Mouse (Mus musculus): ENCODE data around the gene Smg1. TPM values are rescaled to one million over a fixed set of nuclear protein-coding genes. Genes with fewer than 3 reads are reported as not detected.
A peak's percentile ranks its signal among the peaks of the same experiment; 100 is the strongest.

Smg1 gene
- polyA plus RNA-seq, 1 experiment from 2014 or later = 16.9 TPM

DNA sequence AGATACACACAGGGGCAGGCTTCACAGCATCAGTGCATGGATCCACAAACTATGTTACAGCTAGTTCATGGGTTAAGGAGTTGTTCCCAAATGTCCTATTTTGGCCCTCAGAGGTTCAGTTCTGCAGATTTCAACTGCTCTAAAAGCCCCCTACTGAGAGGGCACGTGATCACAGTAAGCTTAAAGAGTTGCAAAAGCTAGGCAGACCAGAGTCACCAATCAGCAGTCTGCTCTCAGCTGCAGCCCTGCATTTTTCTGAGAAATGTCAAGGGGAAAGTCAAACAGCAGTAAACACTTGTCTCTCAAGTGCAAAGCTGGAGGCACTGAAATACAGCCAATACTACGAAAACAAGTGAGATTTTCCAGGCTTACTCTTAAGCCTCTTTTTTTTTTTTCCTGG, 124.3 kb downstream of the Smg1 start:
- Histone ChIP-seq H3K4me3 (ENCODE audit: low read length) (no peak overlapping the region), H3K27ac (ENCODE audit: low read depth, low read length) (no peak overlapping the region), H3K9me3 (ENCODE audit: control insufficient read depth, low read length) (no peaks in the 10 kb centered on the region), H3K36me3 (ENCODE audit: control insufficient read depth, insufficient read depth, low read length) (peaks cover 30% of the 10 kb centered on the region), H3K27me3 (replicated peaks; ENCODE audit: control insufficient read depth, insufficient read depth, low read length) (no peaks in the 10 kb centered on the region), H3K9ac (ENCODE audit: low read depth, low read length) (no peak overlapping the region), H3K4me1 (ENCODE audit: control insufficient read depth, insufficient read depth, low read depth, low read length) (peaks cover 9% of the 10 kb centered on the region), H3K4me2 (ENCODE audit: low read length) (no peak overlapping the region)
- ATAC-seq = no peak
- WGBS = 58% methylated on average over 2 of the region's 2 CpGs

DNA sequence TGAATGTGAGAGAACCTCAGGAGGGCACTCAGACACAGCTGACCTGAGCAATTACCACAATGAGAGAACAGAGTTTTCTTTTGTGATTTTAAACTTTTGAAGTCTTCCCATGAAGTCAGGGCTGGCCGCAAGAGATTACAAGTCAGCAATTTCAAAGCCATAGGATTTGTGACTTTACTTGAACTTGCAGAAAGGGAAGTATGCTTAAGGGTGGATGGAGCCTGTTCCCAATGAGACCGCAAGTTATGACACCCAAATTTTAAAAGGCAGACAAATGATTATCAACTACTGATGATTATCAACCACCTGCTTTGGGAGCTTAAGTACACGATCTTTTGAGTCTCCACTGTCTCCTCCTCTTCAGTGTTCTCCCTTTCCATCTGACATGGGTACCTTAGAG, 125.0 kb downstream of the Smg1 start:
- Histone ChIP-seq H3K4me2 (ENCODE audit: low read length) (no peak overlapping the region), H3K36me3 (ENCODE audit: control insufficient read depth, insufficient read depth, low read length) (peaks cover 30% of the 10 kb centered on the region), H3K27me3 (replicated peaks; ENCODE audit: control insufficient read depth, insufficient read depth, low read length) (no peaks in the 10 kb centered on the region), H3K4me1 (ENCODE audit: control insufficient read depth, insufficient read depth, low read depth, low read length) (peaks cover 16% of the 10 kb centered on the region), H3K9me3 (ENCODE audit: control insufficient read depth, low read length) (no peaks in the 10 kb centered on the region), H3K9ac (ENCODE audit: low read depth, low read length) (no peak overlapping the region), H3K4me3 (ENCODE audit: low read length) (no peak overlapping the region), H3K27ac (ENCODE audit: low read depth, low read length) (no peak overlapping the region)
- no peak for ATAC-seq
- 87% methylated on average over 3 of the region's 3 CpGs for WGBS

DNA sequence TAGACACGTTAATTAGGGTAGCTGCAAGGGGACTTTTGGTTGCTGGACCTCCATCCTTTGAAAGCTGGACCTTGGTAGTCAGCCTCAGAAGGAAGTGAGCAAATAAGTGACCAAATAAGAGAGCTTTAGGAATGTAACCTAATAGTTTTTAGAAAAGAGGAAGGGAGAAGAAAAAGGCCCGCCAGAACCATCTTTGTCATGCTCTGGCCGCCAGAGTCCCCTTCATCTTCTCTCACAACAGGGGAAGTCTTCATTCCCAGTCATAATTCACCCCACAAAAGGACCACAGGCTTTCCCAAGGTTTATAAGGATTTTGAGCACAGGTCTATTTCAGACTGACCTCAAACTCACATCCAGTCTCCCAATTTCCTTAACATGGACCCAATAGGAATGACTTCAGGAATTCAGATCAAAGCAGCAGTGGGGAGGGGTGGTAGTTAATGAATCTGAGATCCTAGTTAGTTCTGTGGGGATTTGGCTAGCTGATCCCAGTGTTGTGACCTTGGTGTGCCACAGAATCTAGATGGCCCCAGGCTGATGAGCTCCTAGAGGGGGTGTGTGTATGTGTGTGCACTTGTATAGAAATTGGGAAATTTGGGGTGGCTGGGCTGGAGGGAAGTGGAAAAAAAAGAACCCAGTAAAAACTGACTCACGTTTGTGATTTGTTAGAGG, 125.8 kb downstream of the Smg1 start:
- Histone ChIP-seq H3K27ac (ENCODE audit: low read depth, low read length) (no peak overlapping the region), H3K9me3 (ENCODE audit: control insufficient read depth, low read length) (no peaks in the 10 kb centered on the region), H3K27me3 (replicated peaks; ENCODE audit: control insufficient read depth, insufficient read depth, low read length) (no peaks in the 10 kb centered on the region), H3K9ac (ENCODE audit: low read depth, low read length) (no peak overlapping the region), H3K36me3 (ENCODE audit: control insufficient read depth, insufficient read depth, low read length) (peaks cover 32% of the 10 kb centered on the region), H3K4me1 (ENCODE audit: control insufficient read depth, insufficient read depth, low read depth, low read length) (peaks cover 23% of the 10 kb centered on the region), H3K4me2 (ENCODE audit: low read length) (no peak overlapping the region), H3K4me3 (ENCODE audit: low read length) (no peak overlapping the region)
- ATAC-seq = no peak
- WGBS = 45% methylated on average over 4 of the region's 4 CpGs

DNA sequence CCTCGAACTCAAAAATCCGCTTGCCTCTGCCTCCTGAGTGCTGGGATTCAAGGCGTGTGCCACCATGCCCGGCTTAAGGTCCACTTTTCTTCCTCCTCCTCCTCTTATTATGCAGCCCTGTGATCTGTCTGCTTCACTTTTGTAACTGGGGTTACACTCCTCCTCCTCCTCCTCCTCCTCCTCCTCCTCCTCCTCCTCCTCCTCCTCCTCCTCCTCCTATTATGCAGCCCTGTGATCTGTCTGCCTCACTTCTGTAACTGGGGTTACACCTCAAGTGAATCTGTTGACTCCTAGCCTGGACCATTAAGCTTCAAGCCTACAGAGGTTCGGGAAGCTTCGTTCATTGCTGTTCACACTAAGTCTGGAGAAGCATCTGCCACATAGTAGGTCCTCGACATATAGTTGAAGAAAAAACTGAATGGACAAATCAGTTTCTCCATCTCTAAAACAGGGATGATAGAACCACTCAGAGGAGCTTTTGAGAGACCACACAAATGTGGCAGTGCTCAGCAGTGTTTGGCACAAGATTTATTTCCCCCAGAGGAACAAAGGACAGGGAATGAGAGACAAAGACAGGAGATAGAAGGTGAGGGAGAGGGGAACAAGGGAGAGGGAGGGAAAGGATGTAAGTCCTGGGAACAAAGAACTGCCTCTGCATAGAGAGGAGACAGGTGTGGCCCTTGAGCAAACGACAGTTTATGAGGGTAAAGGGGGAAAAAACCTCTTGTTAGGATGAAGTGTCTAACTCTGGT, 126.5 kb downstream of the Smg1 start:
- Histone ChIP-seq H3K4me3 (ENCODE audit: low read length) (peak overlapping the region; percentile 86), H3K27ac (ENCODE audit: low read depth, low read length) (no peak overlapping the region), H3K9me3 (ENCODE audit: control insufficient read depth, low read length) (no peaks in the 10 kb centered on the region), H3K27me3 (replicated peaks; ENCODE audit: control insufficient read depth, insufficient read depth, low read length) (no peaks in the 10 kb centered on the region), H3K36me3 (ENCODE audit: control insufficient read depth, insufficient read depth, low read length) (peaks cover 33% of the 10 kb centered on the region), H3K9ac (ENCODE audit: low read depth, low read length) (peak overlapping the region; percentile 67; the same call in 1 of the 2 replicates), H3K4me2 (ENCODE audit: low read length) (peak overlapping the region; percentile 74), H3K4me1 (ENCODE audit: control insufficient read depth, insufficient read depth, low read depth, low read length) (peaks cover 28% of the 10 kb centered on the region)
- WGBS = 14% methylated on average over 8 of the region's 8 CpGs
- ATAC-seq = no peak; the same call in 1 of the 2 replicates

- Histone ChIP-seq H3K9ac (ENCODE audit: low read depth, low read length) (peak within 1 kb of the TSS; percentile 91), H3K4me3 (ENCODE audit: low read length) (peak within 1 kb of the TSS; percentile 86), H3K36me3 (ENCODE audit: control insufficient read depth, insufficient read depth, low read length) (peaks cover 36% of the 10 kb centered on the region), H3K4me2 (ENCODE audit: low read length) (peak within 1 kb of the TSS; percentile 96), H3K9me3 (ENCODE audit: control insufficient read depth, low read length) (no peaks in the 10 kb centered on the region), H3K4me1 (ENCODE audit: control insufficient read depth, insufficient read depth, low read depth, low read length) (peaks cover 37% of the 10 kb centered on the region), H3K27ac (ENCODE audit: low read depth, low read length) (peak within 1 kb of the TSS; percentile 85), H3K27me3 (replicated peaks; ENCODE audit: control insufficient read depth, insufficient read depth, low read length) (no peaks in the 10 kb centered on the region)
- peak; percentile 87 for ATAC-seq
- under 1% methylated on average over 40 of the region's 40 CpGs for WGBS
These were observed 127.4 kb downstream of the Smg1 start, which contains the start of gene Rps15a for GRCm38 (mm10) chr7:118115877-118116568. Gene Rps15a (minus strand): TSS chr7:118116188.

- H3K4me2 ChIP-seq (ENCODE audit: low read length) = peak overlapping the region; percentile 96
- WGBS = under 1% methylated on average over 15 of the region's 20 CpGs
- no peaks in the 10 kb centered on the region for H3K9me3 ChIP-seq (ENCODE audit: control insufficient read depth, low read length)
These were observed 128.0 kb downstream of the Smg1 start for GRCm38 (mm10) chr7:118115533-118115876.

DNA sequence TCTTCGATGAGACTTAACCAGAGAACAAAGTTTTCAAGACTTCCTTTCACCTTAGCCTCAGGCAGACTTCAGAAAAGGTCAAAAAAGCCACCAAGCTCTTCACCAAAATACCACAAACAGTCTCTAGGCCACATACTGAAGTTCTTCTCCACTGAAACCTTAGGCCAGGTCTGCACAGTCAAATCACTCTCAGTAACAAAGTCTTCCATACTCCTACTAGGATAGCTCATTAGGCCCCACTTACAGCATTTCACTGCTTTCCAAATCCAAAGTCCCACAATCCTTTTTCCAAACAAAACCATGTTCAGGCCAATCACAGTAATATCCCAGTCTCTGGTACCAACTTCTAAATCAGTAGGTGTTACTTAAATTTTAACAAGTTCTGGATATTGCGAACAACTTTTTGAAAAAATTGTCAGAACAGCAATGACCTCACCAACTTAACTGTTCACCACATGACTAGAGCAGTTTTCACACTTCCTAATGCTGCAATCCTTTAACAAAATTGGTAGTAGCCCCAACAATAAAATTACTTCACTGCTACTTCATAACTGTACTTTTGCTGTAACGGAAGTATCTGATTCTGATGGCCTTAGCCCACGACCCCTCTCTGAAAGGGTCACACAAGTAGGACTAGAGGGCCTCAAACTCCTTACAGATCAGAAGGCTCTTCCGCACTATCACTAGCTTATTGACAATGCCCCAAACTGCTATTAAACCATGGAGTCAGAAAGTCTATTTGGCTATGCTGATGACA, 129.8 kb downstream of the Smg1 start:
- H3K9me3 ChIP-seq (ENCODE audit: control insufficient read depth, low read length) = no peaks in the 10 kb centered on the region
- peaks cover 44% of the 10 kb centered on the region for H3K4me1 ChIP-seq (ENCODE audit: control insufficient read depth, insufficient read depth, low read depth, low read length)
- no peak for ATAC-seq
- 77% methylated on average over 5 of the region's 5 CpGs for WGBS
- H3K4me3 ChIP-seq (ENCODE audit: low read length) = peak overlapping the region; percentile 86; the same call in 1 of the 2 replicates
- no peak overlapping the region for H3K27ac ChIP-seq (ENCODE audit: low read depth, low read length)
- peaks cover 24% of the 10 kb centered on the region for H3K36me3 ChIP-seq (ENCODE audit: control insufficient read depth, insufficient read depth, low read length)
- H3K9ac ChIP-seq (ENCODE audit: low read depth, low read length) = no peak overlapping the region
- peak overlapping the region; percentile 96 for H3K4me2 ChIP-seq (ENCODE audit: low read length)
- H3K27me3 ChIP-seq (replicated peaks; ENCODE audit: control insufficient read depth, insufficient read depth, low read length) = no peaks in the 10 kb centered on the region

More at GRCm38 (mm10) chr7:118115533-118115876, 128.0 kb downstream of the Smg1 start:
- H3K27me3 ChIP-seq (replicated peaks; ENCODE audit: control insufficient read depth, insufficient read depth, low read length) = no peaks in the 10 kb centered on the region
- peak overlapping the region; percentile 91 for H3K9ac ChIP-seq (ENCODE audit: low read depth, low read length)
- peaks cover 43% of the 10 kb centered on the region for H3K4me1 ChIP-seq (ENCODE audit: control insufficient read depth, insufficient read depth, low read depth, low read length)
- ATAC-seq = no peak; the same call in 1 of the 2 replicates
- H3K27ac ChIP-seq (ENCODE audit: low read depth, low read length) = peak overlapping the region; percentile 85
- peaks cover 31% of the 10 kb centered on the region for H3K36me3 ChIP-seq (ENCODE audit: control insufficient read depth, insufficient read depth, low read length)
- peak overlapping the region; percentile 86 for H3K4me3 ChIP-seq (ENCODE audit: low read length)

GRCm38 (mm10) chr7:118111128-118111527, 132.3 kb downstream of the Smg1 start:
- Histone ChIP-seq H3K4me1 (ENCODE audit: control insufficient read depth, insufficient read depth, low read depth, low read length) (peaks cover 44% of the 10 kb centered on the region), H3K9me3 (ENCODE audit: control insufficient read depth, low read length) (no peaks in the 10 kb centered on the region), H3K36me3 (ENCODE audit: control insufficient read depth, insufficient read depth, low read length) (peaks cover 33% of the 10 kb centered on the region), H3K27me3 (replicated peaks; ENCODE audit: control insufficient read depth, insufficient read depth, low read length) (no peaks in the 10 kb centered on the region), H3K27ac (ENCODE audit: low read depth, low read length) (no peak overlapping the region), H3K4me2 (ENCODE audit: low read length) (peak overlapping the region; percentile 13), H3K4me3 (ENCODE audit: low read length) (no peak overlapping the region), H3K9ac (ENCODE audit: low read depth, low read length) (no peak overlapping the region)
- ATAC-seq = no peak
- 81% methylated on average over 3 of the region's 3 CpGs for WGBS

Measured in hindbrain, embryonic 16.5 days (tissue).